Mouse (Mus musculus): ENCODE data around the gene Fabp3.

Gene Fabp3

GRCm38 (mm10) chr4:130294513-130294912 is 13.9 kb upstream of the Fabp3 start:
- CTCF ChIA-PET = no interaction called here

- CTCF ChIA-PET = no interaction called here
Observed at GRCm38 (mm10) chr4:130295047-130295745, 13.2 kb upstream of the Fabp3 start.

GRCm38 (mm10) chr4:130296243-130296965 is 12.0 kb upstream of the Fabp3 start:
- CTCF ChIA-PET = interaction anchor here (0.5 kb wide), 1 partner anchor 253 kb away, joined by 14 read pairs; no protein-coding TSS in a partner anchor

GRCm38 (mm10) chr4:130297123-130297529 is 11.3 kb upstream of the Fabp3 start:
- CTCF ChIA-PET = no interaction called here

GRCm38 (mm10) chr4:130298877-130299628 is 9.3 kb upstream of the Fabp3 start:
- CTCF ChIA-PET = no interaction called here

GRCm38 (mm10) chr4:130299629-130300018 is 8.8 kb upstream of the Fabp3 start:
- CTCF ChIA-PET = no interaction called here

GRCm38 (mm10) chr4:130302285-130302870 is 6.0 kb upstream of the Fabp3 start:
- CTCF ChIA-PET = interaction anchor here (0.6 kb wide), 1 partner anchor 1339 kb away, joined by 3 read pairs; no protein-coding TSS in a partner anchor

- CTCF ChIA-PET = no interaction called here
Observed at GRCm38 (mm10) chr4:130304746-130305145, 3.6 kb upstream of the Fabp3 start.

- CTCF ChIA-PET = no interaction called here
Observed at GRCm38 (mm10) chr4:130306796-130307630, 1.4 kb upstream of the Fabp3 start.

GRCm38 (mm10) chr4:130307851-130308230 is 554 bp upstream of the Fabp3 start:
- CTCF ChIA-PET = no interaction called here

GRCm38 (mm10) chr4:130309254-130309653 is 859 bp downstream of the Fabp3 start:
- CTCF ChIA-PET = no interaction called here

- CTCF ChIA-PET = no interaction called here
Observed at GRCm38 (mm10) chr4:130312526-130312925, 4.1 kb downstream of the Fabp3 start.

GRCm38 (mm10) chr4:130313552-130313951 is 5.2 kb downstream of the Fabp3 start:
- CTCF ChIA-PET = no interaction called here

- CTCF ChIA-PET = no interaction called here
Observed at GRCm38 (mm10) chr4:130315771-130316527, 7.6 kb downstream of the Fabp3 start.

- CTCF ChIA-PET = no interaction called here
Observed at GRCm38 (mm10) chr4:130316691-130317090, 8.3 kb downstream of the Fabp3 start.

- CTCF ChIA-PET = no interaction called here
Observed at GRCm38 (mm10) chr4:130318122-130318521, 9.7 kb downstream of the Fabp3 start.

GRCm38 (mm10) chr4:130319564-130319963 is 11.2 kb downstream of the Fabp3 start:
- CTCF ChIA-PET = no interaction called here

- CTCF ChIA-PET = no interaction called here
Observed at GRCm38 (mm10) chr4:130321640-130322039, 13.2 kb downstream of the Fabp3 start.

GRCm38 (mm10) chr4:130322567-130322966 is 14.2 kb downstream of the Fabp3 start:
- CTCF ChIA-PET = no interaction called here

GRCm38 (mm10) chr4:130323165-130323564 is 14.8 kb downstream of the Fabp3 start:
- CTCF ChIA-PET = no interaction called here

- CTCF ChIA-PET = no interaction called here
Observed at GRCm38 (mm10) chr4:130323607-130324006, 15.2 kb downstream of the Fabp3 start.

Data from spleen, embryonic (tissue).